8 mouse cellular contexts compared by ENCODE assay signal in the genomic region with DNA sequence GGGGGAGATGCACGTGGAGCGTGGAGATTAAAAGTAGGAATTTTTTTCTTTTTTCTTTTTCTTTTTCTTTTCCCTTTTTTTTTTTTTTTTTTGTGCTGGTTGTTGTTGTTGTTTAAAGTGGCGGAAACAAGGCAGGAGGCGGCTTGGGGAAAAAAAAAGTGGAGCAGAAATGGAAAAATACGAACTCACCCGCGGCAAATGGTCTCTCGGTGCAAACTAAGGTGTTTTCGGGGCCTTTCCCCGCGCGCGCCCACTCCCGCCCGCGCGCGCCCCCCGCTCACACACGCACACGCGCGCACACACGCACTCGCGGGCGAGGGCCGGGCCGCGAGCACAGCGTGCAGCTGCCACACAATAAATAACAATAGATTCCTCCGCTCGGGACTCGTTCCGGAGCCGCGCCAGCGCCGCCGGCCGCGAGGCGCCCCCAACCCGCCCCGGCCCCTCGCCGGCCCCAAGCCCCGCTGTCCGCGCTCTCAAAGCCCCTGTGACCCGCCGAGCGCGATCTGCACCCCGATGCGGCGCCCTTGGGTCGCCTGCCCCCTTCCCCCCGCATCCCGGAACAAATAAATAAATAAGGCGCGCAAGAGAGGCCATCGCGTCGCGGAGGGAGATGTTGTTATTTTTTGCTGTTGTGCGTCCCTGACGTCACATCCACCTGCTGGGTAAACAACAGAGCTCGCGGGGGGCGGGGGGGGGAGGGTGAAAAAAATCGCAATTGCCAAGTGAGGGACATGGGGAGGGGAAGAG. TPM values are rescaled to one million over a fixed set of nuclear protein-coding genes. Genes with fewer than 3 reads are reported as not detected.
A peak's percentile ranks its signal among the peaks of the same experiment; 100 is the strongest.
DNase-seq lines count a peak whose midpoint lies in the region; ATAC-seq lines count a peak whose summit lies in the region.

A gene (minus strand): TSS at position 363 of the 750 bp plus-strand sequence.

- peak within 1 kb of the TSS; percentile 99 for H3K27ac ChIP-seq in hindbrain, embryonic 12.5 days

- H3K9ac ChIP-seq in hindbrain, embryonic 12.5 days, result peak within 1 kb of the TSS; percentile 89

- WGBS in hindbrain, embryonic 12.5 days, result 0% methylated on average over 58 of the region's 72 CpGs

- H3K27me3 ChIP-seq in hindbrain, embryonic 12.5 days, result no peaks in the 10 kb centered on the region

- ATAC-seq in hindbrain, embryonic 12.5 days (ENCODE audit: low FRiP score), result peak; percentile 46

- H3K36me3 ChIP-seq in hindbrain, embryonic 12.5 days, result no peaks in the 10 kb centered on the region

- peak within 1 kb of the TSS; percentile 72 for H3K4me3 ChIP-seq in hindbrain, embryonic 12.5 days

- peak within 1 kb of the TSS; percentile 98 for H3K4me2 ChIP-seq in hindbrain, embryonic 12.5 days (replicated peaks)

- peak; percentile 90 for DNase-seq in MN1 (ENCODE audit: low spot score)
- DNase-seq in cerebellum, adult 9-11 months, result peak; percentile 84
- peak; percentile 59 to 64 for DNase-seq in frontal cortex, postnatal 14 days (ENCODE audit: low spot score in 2 of 2)
- DNase-seq in layer of hippocampus, postnatal 10 days (ENCODE audit: low spot score in 2 of 2), result peak; percentile 82 to 83
- peak; percentile 84 for DNase-seq in lung, postnatal 10 days
- DNase-seq in ovary, postnatal 14 days (ENCODE audit: low spot score), result peak; percentile 59
- peak; percentile 71 to 74 for DNase-seq in thymus, postnatal 10 days (ENCODE audit: low spot score in 2 of 2)

- H3K4me1 ChIP-seq in hindbrain, embryonic 12.5 days, result peaks cover 11% of the 10 kb centered on the region

- 0 out of 2 replicates have a peak, but pooled peaks cover 3% of the 10 kb centered on the region for H3K9me3 ChIP-seq in hindbrain, embryonic 12.5 days (replicated peaks)

RNA-seq across cellular contexts. Expression of the gene that starts here (rescaled TPM):
- 87.6 and 88.4 TPM in 2 replicates for polyA plus RNA-seq in hindbrain, embryonic 12.5 days (2016; fragmentation: Nextera tagmentation; extraction: Ambion mirVana)
- 100 to 1,000 TPM; 139 to 149 TPM for total RNA-seq in layer of hippocampus, postnatal 10 days (2021)

Comparison
In these comparisons a context has a peak if more than half of its experiments do, and no peak if none do; other contexts are left out.
1. Peak in every context shown above with its lines: DNase-seq, ATAC-seq, H3K4me3 ChIP-seq and H3K27ac ChIP-seq.